Mouse (Mus musculus) splenic B cell, adult 2 months (primary cell): ENCODE results near the gene Mapk1ip1.

Source experiments
- DNase-seq: peaks from one replicate; pipeline ENCODE4 v3.0.0-alpha.2; 2011; ENCODE audit warnings: low read depth, low spot score
- H3K27me3 ChIP-seq: 2 replicates; pipeline ENCODE4 v1.6.1; 2012; ENCODE audit warnings: mild to moderate bottlenecking, low read length, moderate library complexity, mixed read lengths; ENCODE audit not compliant: control insufficient read depth, poor library complexity, insufficient read depth, severe bottlenecking
- H3K36me3 ChIP-seq: 2 replicates; pipeline ENCODE4 v1.6.1; 2012; ENCODE audit warnings: mild to moderate bottlenecking, low read length, moderate library complexity, mixed read lengths; ENCODE audit not compliant: control insufficient read depth, poor library complexity, insufficient read depth, severe bottlenecking

Gene Mapk1ip1

GRCm38 (mm10) chr7:138803386-138803785 is 42.7 kb downstream of the Mapk1ip1 start:
- Histone ChIP-seq H3K27me3 (no peaks in the 10 kb centered on the region), H3K36me3 (no peaks in the 10 kb centered on the region)
- DNase-seq, result no peak

- H3K36me3 ChIP-seq, result no peaks in the 10 kb centered on the region
- no peak for DNase-seq
- H3K27me3 ChIP-seq, result no peaks in the 10 kb centered on the region
Measured at GRCm38 (mm10) chr7:138788109-138788508, 58.0 kb downstream of the Mapk1ip1 start.
